Mouse (Mus musculus) E14TG2a.4 (cell line): ENCODE results near the gene Csnk1d.

ENCODE experiments used
- H3K27me3 ChIP-seq: 2 replicates; pipeline ENCODE4 v1.6.1; 2014; ENCODE audit warnings: low read length, control low read depth; ENCODE audit not compliant: insufficient read depth
- H3K36me3 ChIP-seq: 2 replicates; pipeline ENCODE4 v1.6.1; 2014; ENCODE audit warnings: low read length, control low read depth; ENCODE audit not compliant: insufficient read depth
- H3K4me1 ChIP-seq: replicated peaks from 2 replicates; pipeline ENCODE4 v1.6.1; 2014; ENCODE audit warnings: low read depth, low read length, control low read depth
- H3K4me3 ChIP-seq: replicated peaks from 2 replicates; pipeline ENCODE4 v1.5.1; 2014; ENCODE audit warnings: mild to moderate bottlenecking, low read length
- H3K9me3 ChIP-seq: 2 replicates; pipeline ENCODE4 v1.6.1; 2014; ENCODE audit warnings: low read length, control low read depth
- CTCF ChIP-seq: conservative IDR thresholded peaks from 2 replicates; pipeline ENCODE4 v1.5.1; 2014; ENCODE audit warnings: low read length
- NANOG ChIP-seq: IDR thresholded peaks from 2 replicates; pipeline ENCODE4 v1.6.1; 2014; ENCODE audit warnings: borderline replicate concordance, low read length, mixed read lengths
- POU5F1 ChIP-seq: IDR thresholded peaks from 2 replicates; pipeline ENCODE4 v1.6.1; 2014; ENCODE audit warnings: low read length, borderline replicate concordance

The Csnk1d gene

GRCm38 (mm10) chr11:120954936-120955335 lies 36.2 kb downstream of the Csnk1d start:
- Histone ChIP-seq H3K27me3 (peaks cover 4% of the 10 kb centered on the region), H3K36me3 (peaks cover 91% of the 10 kb centered on the region), H3K4me3 (peak overlapping the region; percentile 93), H3K9me3 (no peaks in the 10 kb centered on the region), H3K4me1 (peaks cover 95% of the 10 kb centered on the region)
- TF ChIP-seq POU5F1, result no peak
- TF ChIP-seq CTCF, result no peak
- no peak for TF ChIP-seq NANOG

GRCm38 (mm10) chr11:120951731-120952730 lies 39.1 kb downstream of the Csnk1d start:
- TF ChIP-seq CTCF, result no peak
- TF ChIP-seq NANOG, result no peak
- TF ChIP-seq POU5F1, result no peak
- Histone ChIP-seq H3K27me3 (peaks cover 32% of the 10 kb centered on the region), H3K36me3 (peaks cover 65% of the 10 kb centered on the region), H3K4me1 (peaks cover 86% of the 10 kb centered on the region), H3K9me3 (no peaks in the 10 kb centered on the region), H3K4me3 (peak overlapping the region; percentile 93)

- Histone ChIP-seq H3K27me3 (peaks cover 32% of the 10 kb centered on the region), H3K36me3 (peaks cover 57% of the 10 kb centered on the region), H3K9me3 (no peaks in the 10 kb centered on the region), H3K4me1 (peaks cover 82% of the 10 kb centered on the region), H3K4me3 (peak overlapping the region; percentile 93)
- TF ChIP-seq NANOG, result no peak
- no peak for TF ChIP-seq POU5F1
- no peak for TF ChIP-seq CTCF
These were observed 39.9 kb downstream of the Csnk1d start for GRCm38 (mm10) chr11:120951237-120951636.

- no peaks in the 10 kb centered on the region for H3K9me3 ChIP-seq
These were observed 40.6 kb downstream of the Csnk1d start for GRCm38 (mm10) chr11:120950281-120951202.

GRCm38 (mm10) chr11:120949863-120950262 lies 41.3 kb downstream of the Csnk1d start:
- H3K27me3 ChIP-seq, result peaks cover 32% of the 10 kb centered on the region
- peaks cover 43% of the 10 kb centered on the region for H3K36me3 ChIP-seq
- no peak for TF ChIP-seq CTCF
- TF ChIP-seq NANOG, result no peak
- no peak for TF ChIP-seq POU5F1
- peaks cover 82% of the 10 kb centered on the region for H3K4me1 ChIP-seq
- no peaks in the 10 kb centered on the region for H3K9me3 ChIP-seq
- peak overlapping the region; percentile 93 for H3K4me3 ChIP-seq

More at GRCm38 (mm10) chr11:120950281-120951202, 40.6 kb downstream of the Csnk1d start:
- peaks cover 50% of the 10 kb centered on the region for H3K36me3 ChIP-seq
- H3K4me3 ChIP-seq, result peak overlapping the region; percentile 93
- H3K4me1 ChIP-seq, result peaks cover 82% of the 10 kb centered on the region
- TF ChIP-seq CTCF, result no peak
- no peak for TF ChIP-seq POU5F1
- no peak for TF ChIP-seq NANOG
- peaks cover 32% of the 10 kb centered on the region for H3K27me3 ChIP-seq

- TF ChIP-seq POU5F1, result no peak
- no peak for TF ChIP-seq CTCF
- no peak for TF ChIP-seq NANOG
- no peaks in the 10 kb centered on the region for H3K9me3 ChIP-seq
- peaks cover 82% of the 10 kb centered on the region for H3K4me1 ChIP-seq
- peaks cover 36% of the 10 kb centered on the region for H3K36me3 ChIP-seq
- H3K4me3 ChIP-seq, result peak overlapping the region; percentile 93
- peaks cover 32% of the 10 kb centered on the region for H3K27me3 ChIP-seq
These were observed 42.0 kb downstream of the Csnk1d start for GRCm38 (mm10) chr11:120948861-120949851.

GRCm38 (mm10) chr11:120948328-120948727 lies 42.8 kb downstream of the Csnk1d start, which contains the start of gene Slc16a3:
TSS of gene Slc16a3 (plus strand) at chr11:120948480.
- TF ChIP-seq CTCF, result no peak
- TF ChIP-seq NANOG, result no peak
- TF ChIP-seq POU5F1, result no peak
- H3K4me3 ChIP-seq, result peak within 1 kb of the TSS; percentile 93
- H3K9me3 ChIP-seq, result no peaks in the 10 kb centered on the region
- H3K27me3 ChIP-seq, result peaks cover 32% of the 10 kb centered on the region
- peaks cover 81% of the 10 kb centered on the region for H3K4me1 ChIP-seq
- peaks cover 30% of the 10 kb centered on the region for H3K36me3 ChIP-seq
